Mouse (Mus musculus): Measurements from ENCODE around the gene Katna1. TPM values are rescaled to one million over a fixed set of nuclear protein-coding genes. Genes with fewer than 3 reads are reported as not detected.
"Not testable (repeated sequence)": the region's sequence is repeated elsewhere in the genome, so short reads cannot be mapped to it uniquely, and the experiment has no call there.

Gene Katna1
- polyA plus RNA-seq, 1 experiment from 2014 or later = 58.7 TPM

DNA sequence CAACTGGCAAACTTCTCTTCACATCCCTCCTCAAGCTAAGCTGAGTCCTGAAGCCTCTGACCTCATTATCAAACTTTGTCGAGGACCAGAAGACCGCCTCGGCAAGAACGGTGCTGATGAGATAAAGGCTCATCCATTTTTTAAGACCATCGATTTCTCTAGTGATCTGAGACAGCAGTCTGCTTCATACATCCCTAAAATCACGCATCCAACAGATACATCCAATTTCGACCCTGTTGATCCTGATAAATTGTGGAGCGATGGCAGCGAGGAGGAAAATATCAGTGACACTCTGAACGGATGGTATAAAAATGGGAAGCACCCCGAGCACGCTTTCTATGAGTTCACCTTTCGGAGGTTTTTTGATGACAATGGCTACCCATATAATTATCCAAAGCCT is 13.3 kb upstream of the Katna1 start:
- H3K36me3 ChIP-seq (ENCODE audit: insufficient read depth, low read length) = peaks cover 42% of the 10 kb centered on the region
- H3K4me3 ChIP-seq (ENCODE audit: low read length) = no peak overlapping the region
- H3K4me2 ChIP-seq (replicated peaks; ENCODE audit: low read depth, low read length) = no peak overlapping the region
- H3K9me3 ChIP-seq (ENCODE audit: low read length) = no peaks in the 10 kb centered on the region
- WGBS = 92% methylated on average over 13 of the region's 13 CpGs
- H3K4me1 ChIP-seq (ENCODE audit: insufficient read depth, low read length) = no peaks in the 10 kb centered on the region
- no peak for ATAC-seq (ENCODE audit: low FRiP score, low TSS enrichment)
- no peak overlapping the region for H3K27ac ChIP-seq (ENCODE audit: low read length)
- no peaks in the 10 kb centered on the region for H3K27me3 ChIP-seq (ENCODE audit: insufficient read depth, low read length)
- H3K9ac ChIP-seq (replicated peaks; ENCODE audit: low read length) = no peak overlapping the region

DNA sequence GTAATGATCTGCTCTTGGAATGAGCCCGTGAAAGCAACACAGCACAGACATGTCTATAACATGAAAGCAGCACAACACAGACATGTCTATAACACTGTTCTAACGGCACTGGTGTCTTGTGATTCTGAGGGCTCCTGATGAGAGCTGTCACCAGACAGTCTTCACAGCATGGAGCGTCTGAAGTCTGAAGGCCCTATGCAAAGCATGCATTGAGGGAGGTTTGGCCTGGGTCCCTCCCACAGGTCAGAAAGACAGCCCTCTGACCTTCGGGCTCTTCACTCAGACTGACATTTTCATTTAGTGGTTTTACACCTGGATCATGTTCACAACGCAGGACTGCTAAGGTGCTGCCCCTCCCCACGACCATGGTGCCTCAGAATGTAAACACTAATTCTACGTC is 10.7 kb upstream of the Katna1 start:
- WGBS = 51% methylated on average over 7 of the region's 7 CpGs
- no peaks in the 10 kb centered on the region for H3K9me3 ChIP-seq (ENCODE audit: low read length)
- no peak overlapping the region for H3K4me2 ChIP-seq (replicated peaks; ENCODE audit: low read depth, low read length)
- ATAC-seq (ENCODE audit: low FRiP score, low TSS enrichment) = no peak
- no peaks in the 10 kb centered on the region for H3K4me1 ChIP-seq (ENCODE audit: insufficient read depth, low read length)
- no peak overlapping the region for H3K27ac ChIP-seq (ENCODE audit: low read length)
- H3K27me3 ChIP-seq (ENCODE audit: insufficient read depth, low read length) = no peaks in the 10 kb centered on the region
- H3K4me3 ChIP-seq (ENCODE audit: low read length) = no peak overlapping the region
- no peak overlapping the region for H3K9ac ChIP-seq (replicated peaks; ENCODE audit: low read length)
- peaks cover 31% of the 10 kb centered on the region for H3K36me3 ChIP-seq (ENCODE audit: insufficient read depth, low read length)

GRCm38 (mm10) chr10:7726501-7726812 is 657 bp downstream of the Katna1 start:
- Histone ChIP-seq H3K27me3 (ENCODE audit: insufficient read depth, low read length) (no peaks in the 10 kb centered on the region), H3K4me1 (ENCODE audit: insufficient read depth, low read length) (peaks cover 7% of the 10 kb centered on the region; the same call in 1 of the 2 replicates), H3K4me3 (ENCODE audit: low read length) (peak overlapping the region; percentile 96), H3K9ac (replicated peaks; ENCODE audit: low read length) (peak overlapping the region; percentile 81), H3K9me3 (ENCODE audit: low read length) (no peaks in the 10 kb centered on the region), H3K27ac (ENCODE audit: low read length) (peak overlapping the region; percentile 82; the same call in 1 of the 2 replicates), H3K36me3 (ENCODE audit: insufficient read depth, low read length) (no peaks in the 10 kb centered on the region), H3K4me2 (replicated peaks; ENCODE audit: low read depth, low read length) (peak overlapping the region; percentile 89)
- 0% methylated on average over 8 of the region's 8 CpGs for WGBS
- ATAC-seq (ENCODE audit: low FRiP score, low TSS enrichment) = no peak

DNA sequence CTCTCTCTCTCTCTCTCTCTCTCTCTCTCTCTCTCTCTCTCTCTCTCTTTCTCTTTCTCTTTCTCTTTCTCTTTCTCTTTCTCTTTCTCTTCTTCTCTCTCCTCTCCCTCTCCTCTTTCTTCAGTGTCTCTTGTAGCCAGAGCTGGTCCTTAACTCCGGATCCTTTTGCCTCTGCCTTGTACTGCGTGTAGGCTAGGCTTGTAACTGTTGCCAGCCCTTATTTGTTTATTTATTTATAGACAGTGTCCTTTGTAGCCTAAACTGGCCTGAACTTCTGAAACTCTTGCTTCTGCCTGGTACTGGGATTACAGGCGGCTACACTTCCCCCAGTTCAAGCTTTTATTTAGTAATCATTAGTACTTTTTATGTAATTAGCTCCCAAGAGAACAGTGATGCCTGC is 1.2 kb downstream of the Katna1 start:
- Histone ChIP-seq H3K9ac (replicated peaks; ENCODE audit: low read length) (peak overlapping the region; percentile 46; the same call in 1 of the 2 replicates), H3K4me3 (ENCODE audit: low read length) (peak overlapping the region; percentile 96), H3K27me3 (ENCODE audit: insufficient read depth, low read length) (no peaks in the 10 kb centered on the region), H3K9me3 (ENCODE audit: low read length) (no peaks in the 10 kb centered on the region), H3K4me1 (ENCODE audit: insufficient read depth, low read length) (peaks cover 10% of the 10 kb centered on the region; the same call in 1 of the 2 replicates), H3K4me2 (replicated peaks; ENCODE audit: low read depth, low read length) (peak overlapping the region; percentile 89), H3K27ac (ENCODE audit: low read length) (no peak overlapping the region), H3K36me3 (ENCODE audit: insufficient read depth, low read length) (no peaks in the 10 kb centered on the region)
- no peak for ATAC-seq (ENCODE audit: low FRiP score, low TSS enrichment)
- 17% methylated on average over 3 of the region's 3 CpGs for WGBS

DNA sequence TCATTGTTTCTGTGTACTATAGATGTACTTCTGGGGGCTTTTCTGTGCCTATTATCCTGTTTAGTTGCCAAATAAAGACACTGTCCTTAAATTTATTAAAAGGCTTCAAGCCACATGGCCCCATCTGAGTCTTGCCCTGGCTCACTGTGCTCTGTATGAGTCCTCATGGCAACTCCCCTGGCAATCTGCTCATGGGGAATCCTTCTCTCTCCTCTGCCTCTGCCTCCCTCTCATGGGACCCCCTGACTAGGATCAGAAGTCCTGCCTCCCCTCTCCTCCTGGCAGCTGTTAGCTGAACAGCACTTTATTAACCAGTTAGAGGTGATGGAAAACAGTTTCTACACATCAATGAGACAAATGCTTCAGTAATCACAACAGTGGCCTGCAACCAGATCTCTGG is 5.8 kb downstream of the Katna1 start:
- Histone ChIP-seq H3K36me3 (ENCODE audit: insufficient read depth, low read length) (no peaks in the 10 kb centered on the region), H3K9ac (replicated peaks; ENCODE audit: low read length) (no peak overlapping the region), H3K27me3 (ENCODE audit: insufficient read depth, low read length) (no peaks in the 10 kb centered on the region), H3K4me3 (ENCODE audit: low read length) (no peak overlapping the region), H3K4me2 (replicated peaks; ENCODE audit: low read depth, low read length) (no peak overlapping the region), H3K4me1 (ENCODE audit: insufficient read depth, low read length) (peaks cover 12% of the 10 kb centered on the region), H3K9me3 (ENCODE audit: low read length) (no peaks in the 10 kb centered on the region), H3K27ac (ENCODE audit: low read length) (no peak overlapping the region)
- ATAC-seq (ENCODE audit: low FRiP score, low TSS enrichment) = no peak

GRCm38 (mm10) chr10:7737122-7737521 is 11.3 kb downstream of the Katna1 start:
- Histone ChIP-seq H3K9ac (replicated peaks; ENCODE audit: low read length) (no peak overlapping the region), H3K27ac (ENCODE audit: low read length) (no peak overlapping the region), H3K4me3 (ENCODE audit: low read length) (no peak overlapping the region), H3K9me3 (ENCODE audit: low read length) (no peaks in the 10 kb centered on the region), H3K4me2 (replicated peaks; ENCODE audit: low read depth, low read length) (no peak overlapping the region), H3K27me3 (ENCODE audit: insufficient read depth, low read length) (no peaks in the 10 kb centered on the region), H3K4me1 (ENCODE audit: insufficient read depth, low read length) (peaks cover 8% of the 10 kb centered on the region; the same call in 1 of the 2 replicates), H3K36me3 (ENCODE audit: insufficient read depth, low read length) (0 out of 2 replicates have a peak, but pooled peaks cover 4% of the 10 kb centered on the region)
- ATAC-seq (ENCODE audit: low FRiP score, low TSS enrichment) = no peak

GRCm38 (mm10) chr10:7737914-7738313 is 12.1 kb downstream of the Katna1 start:
- H3K9me3 ChIP-seq (ENCODE audit: low read length) = no peaks in the 10 kb centered on the region
- H3K9ac ChIP-seq (replicated peaks; ENCODE audit: low read length) = no peak overlapping the region
- H3K4me1 ChIP-seq (ENCODE audit: insufficient read depth, low read length) = peaks cover 8% of the 10 kb centered on the region; the same call in 1 of the 2 replicates
- no peak overlapping the region for H3K4me2 ChIP-seq (replicated peaks; ENCODE audit: low read depth, low read length)
- H3K27ac ChIP-seq (ENCODE audit: low read length) = no peak overlapping the region
- peaks cover 6% of the 10 kb centered on the region; the same call in 1 of the 2 replicates for H3K36me3 ChIP-seq (ENCODE audit: insufficient read depth, low read length)
- 51% methylated on average over 3 of the region's 3 CpGs for WGBS
- no peak for ATAC-seq (ENCODE audit: low FRiP score, low TSS enrichment)
- no peaks in the 10 kb centered on the region for H3K27me3 ChIP-seq (ENCODE audit: insufficient read depth, low read length)
- no peak overlapping the region for H3K4me3 ChIP-seq (ENCODE audit: low read length)

DNA sequence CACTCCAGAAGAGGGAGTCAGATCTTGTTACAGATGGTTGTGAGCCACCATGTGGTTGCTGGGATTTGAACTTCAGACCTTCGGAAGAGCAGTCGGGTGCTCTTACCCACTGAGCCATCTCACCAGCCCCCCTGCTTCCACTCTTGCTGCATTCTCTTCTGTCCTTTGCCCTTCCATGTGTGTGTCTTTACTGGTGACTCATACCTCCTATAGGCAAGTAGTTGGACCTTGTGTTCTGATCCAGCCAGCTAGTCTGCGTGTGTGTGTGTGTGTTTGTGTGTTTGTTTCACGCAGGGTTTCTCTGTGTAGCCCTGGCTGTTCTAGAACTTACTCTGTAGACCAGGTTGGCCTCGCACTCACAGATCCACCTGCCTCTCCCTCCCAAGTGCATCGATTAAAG is 19.7 kb downstream of the Katna1 start:
- H3K4me2 ChIP-seq (replicated peaks; ENCODE audit: low read depth, low read length); H3K9ac ChIP-seq (replicated peaks; ENCODE audit: low read length); H3K27me3 ChIP-seq (ENCODE audit: insufficient read depth, low read length); H3K4me1 ChIP-seq (ENCODE audit: insufficient read depth, low read length); H3K9me3 ChIP-seq (ENCODE audit: low read length); H3K27ac ChIP-seq (ENCODE audit: low read length); ATAC-seq (ENCODE audit: low FRiP score, low TSS enrichment); H3K4me3 ChIP-seq (ENCODE audit: low read length): not testable (repeated sequence)
- peaks cover 42% of the 10 kb centered on the region for H3K36me3 ChIP-seq (ENCODE audit: insufficient read depth, low read length)
- 91% methylated on average over 6 of the region's 6 CpGs for WGBS

- no peak overlapping the region for H3K4me2 ChIP-seq (replicated peaks; ENCODE audit: low read depth, low read length)
- H3K4me3 ChIP-seq (ENCODE audit: low read length) = no peak overlapping the region
- no peaks in the 10 kb centered on the region for H3K4me1 ChIP-seq (ENCODE audit: insufficient read depth, low read length)
- H3K27me3 ChIP-seq (ENCODE audit: insufficient read depth, low read length) = no peaks in the 10 kb centered on the region
- no peak for ATAC-seq (ENCODE audit: low FRiP score, low TSS enrichment)
- H3K9me3 ChIP-seq (ENCODE audit: low read length) = no peaks in the 10 kb centered on the region
- H3K9ac ChIP-seq (replicated peaks; ENCODE audit: low read length) = no peak overlapping the region
- WGBS = 94% methylated on average over 6 of the region's 6 CpGs
- H3K36me3 ChIP-seq (ENCODE audit: insufficient read depth, low read length) = peaks cover 50% of the 10 kb centered on the region
- no peak overlapping the region for H3K27ac ChIP-seq (ENCODE audit: low read length)
Measured at GRCm38 (mm10) chr10:7748752-7749151, 23.0 kb downstream of the Katna1 start.

GRCm38 (mm10) chr10:7757544-7757943 is 31.7 kb downstream of the Katna1 start:
- no peak overlapping the region for H3K27ac ChIP-seq (ENCODE audit: low read length)
- no peak for ATAC-seq (ENCODE audit: low FRiP score, low TSS enrichment)
- H3K27me3 ChIP-seq (ENCODE audit: insufficient read depth, low read length) = no peaks in the 10 kb centered on the region
- no peaks in the 10 kb centered on the region for H3K4me1 ChIP-seq (ENCODE audit: insufficient read depth, low read length)
- no peak overlapping the region for H3K4me3 ChIP-seq (ENCODE audit: low read length)
- H3K9ac ChIP-seq (replicated peaks; ENCODE audit: low read length) = no peak overlapping the region
- no peaks in the 10 kb centered on the region for H3K9me3 ChIP-seq (ENCODE audit: low read length)
- 90% methylated on average over 2 of the region's 2 CpGs for WGBS
- no peak overlapping the region for H3K4me2 ChIP-seq (replicated peaks; ENCODE audit: low read depth, low read length)
- H3K36me3 ChIP-seq (ENCODE audit: insufficient read depth, low read length) = peaks cover 50% of the 10 kb centered on the region

GRCm38 (mm10) chr10:7772346-7772745 is 46.5 kb downstream of the Katna1 start:
- no peak for ATAC-seq (ENCODE audit: low FRiP score, low TSS enrichment)
- Histone ChIP-seq H3K4me2 (replicated peaks; ENCODE audit: low read depth, low read length) (no peak overlapping the region), H3K4me1 (ENCODE audit: insufficient read depth, low read length) (no peaks in the 10 kb centered on the region), H3K36me3 (ENCODE audit: insufficient read depth, low read length) (peaks cover 53% of the 10 kb centered on the region), H3K27ac (ENCODE audit: low read length) (no peak overlapping the region), H3K4me3 (ENCODE audit: low read length) (no peak overlapping the region), H3K9me3 (ENCODE audit: low read length) (no peaks in the 10 kb centered on the region), H3K9ac (replicated peaks; ENCODE audit: low read length) (no peak overlapping the region), H3K27me3 (ENCODE audit: insufficient read depth, low read length) (no peaks in the 10 kb centered on the region)
- WGBS = 91% methylated on average over 4 of the region's 4 CpGs

Data from kidney, embryonic 16.5 days (tissue).